In genomic region chr6:27982598-27982997, GRCm38 (mm10) we compare ENCODE assay signal across 18 mouse cellular contexts.
DNase-seq lines count a peak whose midpoint lies in the region; ATAC-seq lines count a peak whose summit lies in the region.
"Had no signal": no experiment of that assay in that cellular context is flagged by ENCODE, and none has a peak within 500 bp of the region (broad histone marks: within the 10 kb centered on the region; RNA-seq: fewer than 3 reads in every experiment).

No protein-coding gene starts in this region.

- H3K9ac ChIP-seq in hindbrain, embryonic 15.5 days = no peak overlapping the region
- no peak overlapping the region for H3K9ac ChIP-seq in hindbrain, embryonic 16.5 days (ENCODE audit: low read depth, low read length)
- H3K9ac ChIP-seq in forebrain, embryonic 13.5 days = no peak overlapping the region
- no peak overlapping the region for H3K9ac ChIP-seq in forebrain, embryonic 15.5 days (replicated peaks)
- H3K9ac ChIP-seq: heart, embryonic 13.5 days; hindbrain, embryonic 14.5 days; intestine, embryonic 15.5 days had no signal

- no peaks in the 10 kb centered on the region for H3K27me3 ChIP-seq in hindbrain, embryonic 15.5 days
- H3K27me3 ChIP-seq in hindbrain, embryonic 16.5 days (replicated peaks; ENCODE audit: control insufficient read depth, insufficient read depth, low read length) = no peaks in the 10 kb centered on the region
- no peaks in the 10 kb centered on the region for H3K27me3 ChIP-seq in forebrain, embryonic 13.5 days
- no peaks in the 10 kb centered on the region for H3K27me3 ChIP-seq in forebrain, embryonic 15.5 days
- H3K27me3 ChIP-seq: heart, embryonic 13.5 days; intestine, embryonic 15.5 days had no signal

- H3K4me1 ChIP-seq in hindbrain, embryonic 15.5 days (replicated peaks) = no peaks in the 10 kb centered on the region
- no peaks in the 10 kb centered on the region for H3K4me1 ChIP-seq in hindbrain, embryonic 16.5 days (ENCODE audit: control insufficient read depth, insufficient read depth, low read depth, low read length)
- H3K4me1 ChIP-seq in forebrain, embryonic 13.5 days = peaks cover 9% of the 10 kb centered on the region; the same call in 1 of the 2 replicates
- H3K4me1 ChIP-seq in forebrain, embryonic 15.5 days = peaks cover 4% of the 10 kb centered on the region; the same call in 1 of the 2 replicates
- H3K4me1 ChIP-seq: heart, embryonic 10.5 days; heart, embryonic 13.5 days; intestine, embryonic 15.5 days had no signal

- WGBS in hindbrain, embryonic 15.5 days = 86% methylated on average over 3 of the region's 3 CpGs
- WGBS in hindbrain, embryonic 16.5 days = 81% methylated on average over 3 of the region's 3 CpGs
- 64% methylated on average over 3 of the region's 3 CpGs for WGBS in forebrain, embryonic 13.5 days
- 59% methylated on average over 3 of the region's 3 CpGs for WGBS in forebrain, embryonic 15.5 days

- H3K27ac ChIP-seq in hindbrain, embryonic 15.5 days (replicated peaks) = no peak overlapping the region
- H3K27ac ChIP-seq in hindbrain, embryonic 16.5 days (ENCODE audit: low read depth, low read length) = no peak overlapping the region
- H3K27ac ChIP-seq in forebrain, embryonic 13.5 days = no peak overlapping the region
- no peak overlapping the region for H3K27ac ChIP-seq in forebrain, embryonic 15.5 days (replicated peaks)
- H3K27ac ChIP-seq: heart, adult 2 months; heart, embryonic 10.5 days; heart, embryonic 13.5 days; hindbrain, embryonic 14.5 days; intestine, embryonic 15.5 days had no signal

- H3K4me3 ChIP-seq in hindbrain, embryonic 15.5 days = no peak overlapping the region
- H3K4me3 ChIP-seq in hindbrain, embryonic 16.5 days (ENCODE audit: low read length) = no peak overlapping the region
- no peak overlapping the region for H3K4me3 ChIP-seq in forebrain, embryonic 13.5 days
- H3K4me3 ChIP-seq in forebrain, embryonic 15.5 days = no peak overlapping the region
- H3K4me3 ChIP-seq: heart, adult 2 months; heart, embryonic 10.5 days; heart, embryonic 13.5 days; intestine, embryonic 15.5 days had no signal

- intact Hi-C loops in gastrocnemius, postnatal 36 days (cut with DNase I) = no loop called here

- no peaks in the 10 kb centered on the region for H3K9me3 ChIP-seq in hindbrain, embryonic 15.5 days
- H3K9me3 ChIP-seq in hindbrain, embryonic 16.5 days (ENCODE audit: control insufficient read depth, low read length) = no peaks in the 10 kb centered on the region
- H3K9me3 ChIP-seq in forebrain, embryonic 13.5 days (replicated peaks) = no peaks in the 10 kb centered on the region
- H3K9me3 ChIP-seq in forebrain, embryonic 15.5 days = no peaks in the 10 kb centered on the region
- H3K9me3 ChIP-seq: heart, embryonic 10.5 days; heart, embryonic 13.5 days; intestine, embryonic 15.5 days had no signal

- DNase-seq in gastrocnemius, postnatal 36 days = no peak
- no peak for DNase-seq in cerebellum, adult 9-11 months
- DNase-seq: adrenal gland, adult 2 months; cerebellum, adult 11-12 months; cerebellum, adult 8-10 months; cerebellum, postnatal 14 days; gastrocnemius, postnatal 25 days; heart, adult 2 months; kidney, adult 11 months had no signal

- no peaks in the 10 kb centered on the region for H3K36me3 ChIP-seq in hindbrain, embryonic 15.5 days
- H3K36me3 ChIP-seq in hindbrain, embryonic 16.5 days (ENCODE audit: control insufficient read depth, insufficient read depth, low read length) = no peaks in the 10 kb centered on the region
- no peaks in the 10 kb centered on the region for H3K36me3 ChIP-seq in forebrain, embryonic 13.5 days (ENCODE audit: poor library complexity, severe bottlenecking)
- no peaks in the 10 kb centered on the region for H3K36me3 ChIP-seq in forebrain, embryonic 15.5 days
- H3K36me3 ChIP-seq: heart, embryonic 10.5 days; heart, embryonic 13.5 days; intestine, embryonic 15.5 days had no signal

- peak; percentile 42; the same call in 1 of the 2 replicates for ATAC-seq in hindbrain, embryonic 15.5 days (ENCODE audit: low FRiP score, low read depth)
- ATAC-seq in hindbrain, embryonic 16.5 days = no peak
- ATAC-seq in forebrain, embryonic 13.5 days = peak; percentile 54
- 0 out of 2 replicates have a peak, but pooled peaks have one; percentile 38 for ATAC-seq in forebrain, embryonic 15.5 days (replicated peaks)
- ATAC-seq: CD4-positive, CD25-positive, alpha-beta regulatory T cell, adult 4 months; intestine, embryonic 15.5 days had no signal

- H3K4me2 ChIP-seq in hindbrain, embryonic 15.5 days = no peak overlapping the region
- no peak overlapping the region for H3K4me2 ChIP-seq in hindbrain, embryonic 16.5 days (ENCODE audit: low read length)
- no peak overlapping the region for H3K4me2 ChIP-seq in forebrain, embryonic 13.5 days
- no peak overlapping the region for H3K4me2 ChIP-seq in forebrain, embryonic 15.5 days (replicated peaks)
- H3K4me2 ChIP-seq: heart, embryonic 13.5 days; hindbrain, embryonic 14.5 days; intestine, embryonic 15.5 days had no signal
